Mouse (Mus musculus) spleen, adult 12 weeks (tissue): ENCODE results near the gene Amz2.

Source experiments
- DNase-seq: peaks from one replicate; pipeline ENCODE4 v3.0.0; 2022; ENCODE audit warnings: low spot score

Amz2 gene

DNA sequence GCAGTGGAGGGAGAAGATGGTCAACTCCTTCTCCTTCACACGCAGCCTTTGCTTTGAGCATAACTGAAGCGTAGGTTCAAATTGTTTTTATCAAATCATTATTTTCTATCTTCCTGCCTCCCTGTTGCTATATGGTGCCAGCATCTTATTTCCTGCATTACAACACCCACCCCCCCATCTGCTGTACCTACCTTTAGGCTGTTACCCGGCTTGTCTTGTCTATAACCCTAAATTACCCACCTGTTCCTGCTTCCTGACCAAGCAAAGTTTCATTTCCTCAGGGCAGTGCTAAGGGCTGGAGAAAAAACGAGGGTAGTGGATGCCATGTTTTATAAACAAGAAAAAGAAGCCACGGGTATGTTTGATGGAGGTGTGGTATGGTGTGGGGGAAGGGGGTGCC lies 4.5 kb upstream of the Amz2 start:
- DNase-seq: no peak

- no peak for DNase-seq
Observed at GRCm38 (mm10) chr11:109422263-109422662, 3.5 kb upstream of the Amz2 start.

GRCm38 (mm10) chr11:109423294-109423693 lies 2.5 kb upstream of the Amz2 start:
- no peak for DNase-seq

- no peak for DNase-seq
Observed at GRCm38 (mm10) chr11:109426272-109426586, 483 bp downstream of the Amz2 start.

DNA sequence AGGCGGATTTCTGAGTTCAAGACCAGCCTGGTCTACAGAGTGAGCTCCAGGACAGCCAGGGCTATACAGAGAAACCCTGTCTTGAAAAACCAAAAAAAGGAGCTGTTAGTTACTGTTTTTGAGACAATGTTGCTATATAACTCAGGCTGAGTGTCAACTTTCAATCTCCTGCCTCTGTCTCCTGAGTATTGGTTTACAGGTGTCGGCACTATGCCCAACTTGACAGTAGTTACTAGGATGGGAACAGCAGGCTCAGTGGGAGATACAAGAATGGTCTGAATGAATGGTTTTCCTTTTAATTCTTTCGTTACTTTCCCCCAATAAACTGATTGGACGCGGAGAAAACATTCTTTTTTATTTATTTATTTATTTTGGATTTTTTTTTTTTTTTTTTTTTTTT lies 1.6 kb downstream of the Amz2 start:
- no peak for DNase-seq

DNA sequence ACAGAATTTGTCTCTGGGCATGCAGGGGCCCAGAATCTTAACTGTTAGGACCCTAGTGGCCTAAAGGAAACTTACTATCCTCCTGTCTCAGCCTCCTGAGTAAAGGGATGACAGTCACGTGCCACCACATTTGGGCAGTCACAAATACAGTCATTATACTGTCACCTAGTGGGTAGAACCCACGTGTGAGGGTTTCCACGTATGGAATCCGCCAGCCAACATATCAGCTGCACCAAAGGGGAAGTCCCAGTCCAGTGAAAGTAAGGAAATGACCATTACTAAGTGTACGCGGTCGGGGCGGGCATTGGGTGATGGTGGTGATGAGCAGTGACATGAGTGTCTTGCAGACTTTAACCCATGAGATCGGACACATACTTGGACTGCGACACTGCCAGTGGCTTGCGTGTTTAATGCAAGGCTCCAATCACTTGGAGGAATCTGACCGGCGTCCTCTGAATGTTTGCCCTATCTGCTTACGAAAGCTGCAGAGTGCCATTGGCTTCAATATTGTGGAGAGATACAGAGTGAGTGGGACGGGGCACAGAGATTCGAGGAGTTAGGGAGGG lies 8.6 kb downstream of the Amz2 start:
- DNase-seq: no peak

DNA sequence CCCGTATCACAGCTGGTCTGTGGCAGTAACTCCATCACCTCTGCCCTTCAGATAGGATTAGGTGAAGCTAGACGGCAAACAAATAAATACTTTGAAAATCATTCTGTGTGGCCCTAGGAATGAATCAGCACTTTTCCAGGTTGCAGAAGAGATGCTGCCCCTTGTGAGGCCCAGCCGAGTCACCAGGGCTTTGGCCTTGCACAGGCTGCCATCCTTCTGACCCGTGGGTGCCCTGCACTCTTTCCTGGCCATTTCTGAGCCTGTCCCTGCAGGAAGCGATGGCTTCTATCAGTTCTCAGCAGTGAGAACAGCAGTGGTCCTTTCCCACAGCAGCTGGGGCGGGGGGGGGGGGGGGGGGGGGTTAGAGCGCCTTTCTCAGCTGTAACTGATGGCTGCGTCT lies 11.1 kb downstream of the Amz2 start:
- DNase-seq: no peak

DNA sequence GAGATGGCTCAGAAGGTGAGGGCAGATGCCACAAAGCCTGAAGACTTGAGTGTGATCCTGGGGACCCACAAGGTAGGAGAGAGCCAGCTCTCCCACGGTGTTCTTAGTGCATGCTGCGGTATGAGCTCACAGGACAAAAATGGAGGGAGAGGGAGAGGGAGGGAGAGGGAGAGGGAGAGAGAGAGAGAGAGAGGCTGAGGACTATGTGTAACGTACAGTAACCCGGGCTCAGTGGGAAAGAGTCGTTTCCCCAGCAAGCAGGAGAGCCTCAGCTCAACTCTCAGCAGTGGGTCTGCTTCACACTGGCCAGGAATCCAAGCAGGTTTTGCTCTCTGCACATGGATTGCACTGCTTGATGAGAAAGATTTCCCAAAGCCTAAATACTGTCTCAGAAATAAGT lies 13.5 kb downstream of the Amz2 start:
- no peak for DNase-seq

- DNase-seq: peak; percentile 55
Observed at GRCm38 (mm10) chr11:109439829-109440340, 14.1 kb downstream of the Amz2 start.

GRCm38 (mm10) chr11:109440641-109441040 lies 14.9 kb downstream of the Amz2 start:
- no peak for DNase-seq

DNA sequence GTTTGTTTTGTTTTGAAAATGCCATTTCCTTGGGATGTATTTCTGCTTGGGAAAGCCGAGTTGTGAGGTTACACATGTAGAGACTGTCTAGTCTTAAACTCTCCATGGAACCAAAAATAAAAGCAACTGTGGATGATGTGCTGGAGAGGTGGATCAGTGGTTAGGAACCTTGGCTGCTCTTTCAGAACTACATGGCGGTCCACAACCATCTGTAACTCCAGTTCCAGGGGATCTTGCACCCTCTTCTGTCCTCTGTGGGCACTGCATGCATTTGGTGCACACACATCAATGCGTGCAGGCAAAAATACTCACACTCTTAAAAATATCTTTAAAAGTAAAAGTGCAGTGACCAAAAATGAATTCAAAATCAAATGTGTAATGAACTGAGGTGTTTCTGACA lies 15.4 kb downstream of the Amz2 start:
- peak; percentile 36 for DNase-seq

DNA sequence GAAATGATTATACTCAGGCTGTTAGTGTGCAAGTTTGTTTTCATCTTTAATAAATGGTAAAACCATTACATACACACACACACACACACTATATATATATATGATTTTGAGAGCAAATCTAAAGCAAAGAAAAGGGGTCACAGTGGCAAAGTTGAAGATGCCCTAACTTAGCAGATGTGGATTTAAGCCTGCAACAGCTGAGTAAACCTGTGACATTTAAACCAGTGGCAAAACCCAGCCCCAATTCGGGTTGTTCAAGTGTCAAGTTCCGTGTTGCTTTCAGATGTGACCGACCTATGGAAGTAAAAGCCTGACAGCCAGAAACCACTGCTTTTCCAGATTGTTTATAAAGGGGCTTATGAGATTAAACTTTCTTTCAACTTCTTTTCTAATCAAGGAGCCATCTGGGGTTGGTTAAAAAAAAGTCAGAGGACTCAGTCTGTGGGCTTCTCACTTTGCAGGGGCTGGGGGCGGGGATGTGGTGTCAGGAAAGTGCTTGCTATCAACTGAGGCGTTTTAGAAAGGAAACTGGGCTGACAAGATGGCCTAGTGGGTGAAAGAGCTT lies 16.5 kb downstream of the Amz2 start:
- no peak for DNase-seq

- no peak for DNase-seq
Observed at GRCm38 (mm10) chr11:109443468-109444263, 17.9 kb downstream of the Amz2 start.

DNA sequence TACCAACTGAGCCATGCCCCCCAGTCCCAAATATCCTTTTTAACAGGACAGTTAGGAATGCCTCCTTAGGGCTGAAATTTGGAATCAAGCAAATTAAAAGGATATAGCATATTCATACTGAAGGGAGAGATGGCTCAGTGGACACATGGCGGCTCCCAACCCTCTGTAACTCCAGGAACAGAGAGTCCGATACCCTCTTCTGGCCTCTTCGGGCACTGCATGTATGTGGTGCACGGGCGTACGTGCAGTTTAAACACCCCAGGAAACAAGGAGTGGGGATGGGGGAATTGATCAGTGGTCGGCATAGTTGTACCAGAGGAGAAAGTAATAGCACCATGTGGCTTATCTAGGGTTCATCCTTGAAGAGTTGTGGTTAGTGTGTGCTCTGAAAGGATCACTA lies 18.9 kb downstream of the Amz2 start:
- DNase-seq: no peak

- peak; percentile 22 for DNase-seq
Observed at GRCm38 (mm10) chr11:109445438-109446035, 19.8 kb downstream of the Amz2 start.

GRCm38 (mm10) chr11:109451169-109451568 lies 25.4 kb downstream of the Amz2 start:
- DNase-seq: no peak

DNA sequence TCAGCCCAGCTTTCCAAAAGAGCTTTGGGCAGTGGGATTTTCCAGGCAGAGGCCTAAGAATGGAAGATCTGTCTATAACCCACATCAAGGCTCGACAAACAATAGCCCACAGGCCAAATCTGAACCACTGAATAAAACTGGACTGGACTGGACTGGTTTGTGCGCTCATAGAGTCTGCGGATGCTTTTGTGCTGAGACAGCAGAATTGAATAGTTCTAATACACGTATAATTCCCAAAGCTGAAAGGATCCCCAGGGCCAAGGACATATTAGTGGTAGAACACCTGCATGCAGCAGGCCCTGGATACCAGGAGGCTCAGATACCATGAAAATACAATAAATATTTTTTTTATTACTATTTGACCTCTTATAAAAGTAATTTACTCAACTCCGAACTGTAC lies 30.5 kb downstream of the Amz2 start:
- DNase-seq: no peak

DNA sequence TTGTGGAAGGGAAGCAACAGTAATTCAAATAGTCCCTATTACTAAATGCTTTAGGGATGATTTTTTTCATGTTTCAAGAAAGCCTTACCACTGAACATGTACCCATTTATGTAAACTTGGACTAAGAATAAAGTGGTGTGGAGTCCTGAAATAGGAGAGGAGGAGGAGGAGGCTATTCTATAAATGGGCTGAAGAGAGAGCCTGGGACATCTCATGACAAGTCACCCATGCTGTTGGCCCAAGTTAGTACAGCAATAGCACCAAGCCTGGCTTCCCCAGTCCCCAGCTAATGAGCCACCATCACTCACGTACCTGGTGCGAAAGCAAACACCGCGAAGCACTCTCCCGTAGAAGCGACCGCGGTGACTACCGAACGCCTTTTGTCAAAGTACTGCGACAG lies 32.4 kb downstream of the Amz2 start:
- no peak for DNase-seq

DNA sequence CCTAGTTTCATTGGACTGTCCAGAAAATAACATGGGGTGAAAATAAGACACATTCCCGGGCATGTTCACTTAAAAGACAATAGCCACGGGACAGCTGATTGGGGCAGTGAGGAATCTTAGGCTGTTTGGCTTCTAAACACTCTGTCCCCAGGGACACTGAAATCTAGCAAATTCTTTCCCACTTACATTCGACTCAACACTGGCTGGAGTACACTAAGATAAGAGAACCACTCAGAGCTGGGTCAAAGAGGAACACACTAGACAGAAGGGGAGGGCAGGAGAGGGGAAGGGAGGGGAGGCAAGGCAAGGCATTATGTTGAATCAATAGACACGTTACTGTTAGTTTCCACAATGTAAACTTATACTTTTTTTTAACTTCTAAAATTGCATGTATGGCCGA lies 34.8 kb downstream of the Amz2 start:
- DNase-seq: no peak

GRCm38 (mm10) chr11:109465068-109465467 lies 39.3 kb downstream of the Amz2 start:
- no peak for DNase-seq

- no peak for DNase-seq
Observed at GRCm38 (mm10) chr11:109466987-109467386, 41.2 kb downstream of the Amz2 start.

GRCm38 (mm10) chr11:109468133-109468532 lies 42.4 kb downstream of the Amz2 start:
- no peak for DNase-seq

DNA sequence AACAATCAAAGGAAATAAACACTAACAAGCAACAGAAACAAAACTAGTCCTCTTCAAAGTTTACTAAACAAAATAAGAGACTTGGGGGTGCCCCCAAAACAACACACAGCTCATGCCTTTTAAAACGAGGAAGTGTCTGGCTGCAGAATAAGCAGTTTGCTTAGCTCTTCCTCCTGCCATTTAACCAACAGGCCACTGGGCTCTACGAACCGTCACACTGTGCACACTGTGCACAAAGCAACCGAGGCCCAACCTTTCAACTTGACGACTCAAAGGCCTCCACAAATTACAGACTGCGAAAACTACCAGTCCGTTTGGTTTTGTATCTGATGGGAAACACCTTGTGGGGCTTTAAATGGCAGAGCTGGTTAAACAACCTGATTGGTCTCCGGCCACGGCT lies 44.4 kb downstream of the Amz2 start:
- no peak for DNase-seq
